Mouse (Mus musculus) liver, postnatal 0 days (tissue): Measurements from ENCODE around the gene Serpina6.

Experiments used
- CTCF ChIP-seq: sonication (generic); IDR thresholded peaks from 2 replicates; pipeline ENCODE4 v1.5.1; 2016; ENCODE audit warnings: antibody characterized with exemption, low read depth
- EP300 ChIP-seq: IDR thresholded peaks from 2 replicates; pipeline ENCODE4 v1.6.1; 2016; ENCODE audit warnings: antibody characterized with exemption, low read depth, mild to moderate bottlenecking

DNA sequence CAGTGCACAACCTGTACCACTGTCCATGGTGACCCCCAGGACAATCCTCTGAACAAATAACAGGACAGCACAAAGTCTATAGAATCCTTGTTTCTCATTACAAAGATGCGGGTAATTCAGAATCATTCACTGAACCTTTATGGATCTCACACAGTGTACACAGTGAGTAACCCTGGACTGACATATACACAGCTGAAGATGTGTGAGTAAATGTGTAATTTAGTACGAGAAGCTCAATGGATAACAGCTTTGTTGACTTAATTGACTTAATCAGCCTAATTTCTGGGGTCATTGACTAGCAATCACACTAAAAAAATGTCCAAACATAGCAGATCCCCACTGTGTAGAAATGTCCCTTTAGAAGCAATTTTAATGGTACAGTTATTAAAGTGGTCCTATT lies 24.2 kb upstream of the Serpina6 start:
- TF ChIP-seq EP300 (no peak), CTCF (no peak)
